Mouse (Mus musculus): ENCODE results near the gene Gm17018. TPM values are rescaled to one million over a fixed set of nuclear protein-coding genes. Genes with fewer than 3 reads are reported as not detected.
"Not testable (repeated sequence)": the region's sequence is repeated elsewhere in the genome, so short reads cannot be mapped to it uniquely, and the experiment has no call there.

Gene Gm17018
- total and polyA plus RNA-seq, 2 experiments = 3.0 to 6.0 TPM

- H3K79me2 ChIP-seq (ENCODE audit: control insufficient read depth, insufficient read depth, low read length) = no peaks in the 10 kb centered on the region
- no peak overlapping the region for H3K27ac ChIP-seq (replicated peaks; ENCODE audit: insufficient read depth, low read depth, low read length)
- no peak overlapping the region for H3K9ac ChIP-seq (ENCODE audit: low read depth, low read length)
- H3K27me3 ChIP-seq (ENCODE audit: control insufficient read depth, insufficient read depth, low read length) = peaks cover 8% of the 10 kb centered on the region
- no peak overlapping the region for H3K4me3 ChIP-seq (ENCODE audit: insufficient read depth, low read depth, low read length)
- H3K36me3 ChIP-seq (ENCODE audit: control insufficient read depth, insufficient read depth, low read length) = no peaks in the 10 kb centered on the region
- peaks cover 6% of the 10 kb centered on the region; the same call in 1 of the 2 replicates for H3K4me1 ChIP-seq (ENCODE audit: control insufficient read depth, insufficient read depth, low read length)
- no peak for DNase-seq (ENCODE audit: extremely low read depth, low read depth, low spot score)
- no peak for TF ChIP-seq CTCF (IDR thresholded peaks at IDR 0.05; ENCODE audit: low read depth, low read length)
- no peak for TF ChIP-seq POLR2A (IDR thresholded peaks at IDR 0.05; ENCODE audit: extremely low read depth, insufficient read depth, low read length)
- WGBS = 41% methylated on average over 3 of the region's 3 CpGs
Measured at GRCm38 (mm10) chr19:45542061-45542460, 18.4 kb upstream of the Gm17018 start.

DNA sequence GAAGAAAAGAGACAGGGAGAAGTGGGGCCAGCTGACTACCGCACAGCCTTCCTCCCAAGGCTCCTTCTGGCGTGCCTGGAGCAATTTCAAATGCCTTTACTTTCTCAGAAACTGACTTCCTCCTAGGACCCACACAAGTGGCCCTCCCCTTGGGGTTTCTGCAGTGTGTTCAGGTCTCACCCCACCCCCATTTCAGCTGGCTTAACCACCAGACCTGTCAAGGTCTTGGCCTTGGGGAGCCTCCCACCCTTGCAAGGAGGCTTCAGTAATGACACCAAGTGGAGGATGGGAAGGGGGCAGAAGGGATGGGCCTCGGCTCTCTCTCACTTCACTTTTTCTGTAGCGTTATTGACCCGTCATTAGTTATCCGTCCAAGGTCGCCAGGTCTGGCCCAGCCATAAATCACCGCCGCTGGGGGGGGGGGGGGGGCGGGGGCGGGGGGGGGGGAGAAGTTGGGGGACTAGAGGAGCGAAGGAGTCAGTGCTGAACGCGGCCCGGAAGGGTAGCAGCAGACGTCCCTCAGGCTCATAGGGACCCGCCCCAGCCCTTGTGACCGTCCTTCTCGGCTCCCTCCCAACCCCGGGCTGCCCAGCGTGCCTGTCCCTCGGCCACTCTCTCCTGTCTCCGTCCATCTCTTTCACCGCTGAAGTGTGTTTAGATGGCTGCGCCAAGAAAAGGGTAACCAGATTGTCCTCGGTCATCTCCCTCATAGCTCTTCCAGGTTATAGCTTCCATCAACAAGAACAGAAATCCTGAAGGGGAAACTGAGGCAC lies 16.1 kb upstream of the Gm17018 start:
- no peak overlapping the region for H3K27ac ChIP-seq (replicated peaks; ENCODE audit: insufficient read depth, low read depth, low read length)
- peaks cover 6% of the 10 kb centered on the region; the same call in 1 of the 2 replicates for H3K4me1 ChIP-seq (ENCODE audit: control insufficient read depth, insufficient read depth, low read length)
- H3K9ac ChIP-seq (ENCODE audit: low read depth, low read length) = no peak overlapping the region
- TF ChIP-seq POLR2A (IDR thresholded peaks at IDR 0.05; ENCODE audit: extremely low read depth, insufficient read depth, low read length) (no peak), CTCF (IDR thresholded peaks at IDR 0.05; ENCODE audit: low read depth, low read length) (no peak)
- peak overlapping the region; percentile 42; the same call in 1 of the 2 replicates for H3K4me3 ChIP-seq (ENCODE audit: insufficient read depth, low read depth, low read length)
- no peaks in the 10 kb centered on the region for H3K79me2 ChIP-seq (ENCODE audit: control insufficient read depth, insufficient read depth, low read length)
- WGBS = 5% methylated on average over 21 of the region's 26 CpGs
- H3K36me3 ChIP-seq (ENCODE audit: control insufficient read depth, insufficient read depth, low read length) = no peaks in the 10 kb centered on the region
- peaks cover 8% of the 10 kb centered on the region for H3K27me3 ChIP-seq (ENCODE audit: control insufficient read depth, insufficient read depth, low read length)
- no peak for DNase-seq (ENCODE audit: extremely low read depth, low read depth, low spot score)

DNA sequence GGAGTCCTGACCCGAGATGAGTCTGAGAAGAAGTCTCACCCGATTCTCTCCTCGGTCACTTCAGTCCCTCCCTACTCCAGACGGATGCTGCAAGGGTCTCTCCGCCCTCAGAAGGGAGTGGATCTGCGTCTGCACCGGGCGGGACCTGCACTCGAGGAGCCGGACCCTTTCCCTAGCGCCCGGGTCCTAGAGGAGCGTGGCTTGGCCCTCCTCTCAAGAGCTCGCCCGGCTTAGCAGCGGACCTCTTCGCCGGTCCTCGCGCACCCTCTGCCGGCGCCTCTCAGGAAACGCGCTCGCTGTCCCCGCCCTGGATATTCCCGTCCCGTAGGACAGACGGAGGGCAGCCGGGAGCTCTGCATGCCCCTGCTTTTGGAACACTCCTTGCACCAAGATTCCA lies 15.5 kb upstream of the Gm17018 start:
- Histone ChIP-seq H3K4me3 (ENCODE audit: insufficient read depth, low read depth, low read length) (peak overlapping the region; percentile 42; the same call in 1 of the 2 replicates), H3K27ac (replicated peaks; ENCODE audit: insufficient read depth, low read depth, low read length) (no peak overlapping the region), H3K36me3 (ENCODE audit: control insufficient read depth, insufficient read depth, low read length) (no peaks in the 10 kb centered on the region), H3K79me2 (ENCODE audit: control insufficient read depth, insufficient read depth, low read length) (no peaks in the 10 kb centered on the region), H3K9ac (ENCODE audit: low read depth, low read length) (0 out of 2 replicates have a peak overlapping the region, but pooled peaks have one; percentile 20), H3K4me1 (ENCODE audit: control insufficient read depth, insufficient read depth, low read length) (peaks cover 6% of the 10 kb centered on the region; the same call in 1 of the 2 replicates), H3K27me3 (ENCODE audit: control insufficient read depth, insufficient read depth, low read length) (peaks cover 8% of the 10 kb centered on the region)
- DNase-seq (ENCODE audit: extremely low read depth, low read depth, low spot score) = peak; percentile 21
- TF ChIP-seq CTCF (IDR thresholded peaks at IDR 0.05; ENCODE audit: low read depth, low read length) (peak; percentile 86), POLR2A (IDR thresholded peaks at IDR 0.05; ENCODE audit: extremely low read depth, insufficient read depth, low read length) (no peak)
- WGBS = under 1% methylated on average over 30 of the region's 30 CpGs

DNA sequence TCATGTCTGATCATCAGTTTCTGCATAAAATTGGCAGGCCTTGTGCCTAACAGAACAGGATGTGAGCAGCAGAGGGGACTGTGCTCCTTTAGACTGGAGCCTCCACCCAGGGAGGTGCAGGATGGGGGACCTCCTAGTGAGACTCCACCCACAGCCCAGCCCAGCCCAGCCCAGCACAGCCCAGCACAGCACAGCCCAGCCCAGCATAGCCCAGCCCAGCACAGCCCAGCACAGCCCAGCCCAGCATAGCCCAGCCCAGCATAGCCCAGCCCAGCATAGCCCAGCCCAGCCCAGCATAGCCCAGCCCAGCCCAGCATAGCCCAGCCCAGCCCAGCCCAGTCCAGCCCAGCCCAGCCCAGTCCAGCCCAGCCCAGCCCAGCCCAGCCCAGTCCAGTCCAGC lies 12.2 kb upstream of the Gm17018 start:
- H3K4me1 ChIP-seq (ENCODE audit: control insufficient read depth, insufficient read depth, low read length); DNase-seq (ENCODE audit: extremely low read depth, low read depth, low spot score); H3K36me3 ChIP-seq (ENCODE audit: control insufficient read depth, insufficient read depth, low read length); H3K27me3 ChIP-seq (ENCODE audit: control insufficient read depth, insufficient read depth, low read length); H3K9ac ChIP-seq (ENCODE audit: low read depth, low read length); H3K4me3 ChIP-seq (ENCODE audit: insufficient read depth, low read depth, low read length); H3K79me2 ChIP-seq (ENCODE audit: control insufficient read depth, insufficient read depth, low read length); H3K27ac ChIP-seq (replicated peaks; ENCODE audit: insufficient read depth, low read depth, low read length): not testable (repeated sequence)

DNA sequence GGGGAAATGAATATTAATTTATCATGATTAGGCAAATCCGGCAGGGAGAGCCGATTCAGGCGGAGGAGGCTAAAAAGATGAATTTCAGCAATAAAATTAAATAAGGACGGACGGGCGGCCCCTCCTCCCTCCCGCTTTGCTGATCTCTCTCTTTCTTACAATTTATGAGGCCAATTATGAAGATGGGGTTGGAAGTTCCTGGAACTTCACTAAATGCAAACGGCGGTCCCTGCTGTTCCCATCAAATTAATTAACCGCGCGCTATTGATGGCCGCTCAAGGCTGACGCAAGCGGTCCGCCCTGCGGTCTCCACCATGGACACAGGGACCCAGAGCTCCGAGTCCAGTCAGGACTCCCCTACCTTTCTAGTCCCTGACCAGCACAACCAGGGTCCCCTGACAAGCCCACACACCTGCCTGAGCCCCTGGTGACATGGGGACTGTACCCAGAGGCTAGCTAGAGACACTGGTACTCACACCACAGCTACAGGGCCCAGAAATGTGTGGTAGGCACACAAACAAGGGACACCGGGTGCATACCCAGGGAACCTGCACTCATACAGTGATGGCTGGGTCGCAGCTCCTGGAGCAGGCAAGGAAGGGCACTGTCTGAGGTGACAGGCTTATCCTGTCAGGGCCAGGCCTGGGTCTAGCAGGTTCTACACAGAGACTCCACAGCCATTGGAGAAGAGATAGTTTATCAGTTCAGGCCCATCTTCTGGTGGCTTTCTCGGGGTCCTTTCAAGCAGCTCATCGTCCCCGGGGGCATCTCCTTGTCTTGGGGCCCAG lies 11.1 kb upstream of the Gm17018 start:
- no peaks in the 10 kb centered on the region for H3K79me2 ChIP-seq (ENCODE audit: control insufficient read depth, insufficient read depth, low read length)
- TF ChIP-seq CTCF (IDR thresholded peaks at IDR 0.05; ENCODE audit: low read depth, low read length) (no peak), POLR2A (IDR thresholded peaks at IDR 0.05; ENCODE audit: extremely low read depth, insufficient read depth, low read length) (no peak)
- 89% methylated on average over 23 of the region's 23 CpGs for whole genome bisulfite sequencing
- H3K9ac ChIP-seq (ENCODE audit: low read depth, low read length) = no peak overlapping the region
- no peak overlapping the region for H3K4me3 ChIP-seq (ENCODE audit: insufficient read depth, low read depth, low read length)
- H3K27ac ChIP-seq (replicated peaks; ENCODE audit: insufficient read depth, low read depth, low read length) = no peak overlapping the region
- no peaks in the 10 kb centered on the region for H3K36me3 ChIP-seq (ENCODE audit: control insufficient read depth, insufficient read depth, low read length)
- no peaks in the 10 kb centered on the region; the same call in 1 of the 2 replicates for H3K27me3 ChIP-seq (ENCODE audit: control insufficient read depth, insufficient read depth, low read length)
- H3K4me1 ChIP-seq (ENCODE audit: control insufficient read depth, insufficient read depth, low read length) = peaks cover 3% of the 10 kb centered on the region; the same call in 1 of the 2 replicates
- DNase-seq (ENCODE audit: extremely low read depth, low read depth, low spot score) = no peak

All from liver, adult 2 months (tissue).